Mouse (Mus musculus) central nervous system, embryonic 11.5 days (tissue): Measurements from ENCODE around the gene 5430402E10Rik. TPM values are rescaled to one million over a fixed set of nuclear protein-coding genes. Genes with fewer than 3 reads are reported as not detected.

ENCODE experiments used
- polyA plus RNA-seq: library from polyadenylated mRNA; depleted of rRNA; stranded (reverse); fragments of >200 nt; gene quantifications from 2 replicates; pipeline ENCODE4 v1.2.3, GENCODE M21; 2012; rRNA removed

The 5430402E10Rik gene
- not detected in 2 replicates for polyA plus RNA-seq

DNA sequence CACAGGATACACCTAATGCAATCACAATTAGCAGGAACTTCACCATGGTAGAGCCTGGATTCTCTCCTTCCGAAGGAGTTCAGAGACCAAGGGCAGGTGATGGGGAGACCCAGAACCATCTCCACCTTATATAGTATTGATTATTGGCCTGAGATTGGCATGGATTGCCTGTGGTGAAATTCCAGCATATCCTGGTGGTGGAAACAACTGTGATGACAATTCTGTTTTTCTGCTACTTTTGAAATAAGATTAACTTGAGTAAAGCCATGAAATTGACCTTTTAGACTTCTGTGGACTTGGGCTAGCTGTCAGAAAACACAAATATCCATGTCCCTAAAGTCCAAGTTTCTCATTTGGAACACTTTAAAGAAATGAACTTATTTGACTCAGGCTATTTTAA is at the start of gene 5430402E10Rik:
TSS of gene 5430402E10Rik (minus strand) at position 101 of the 400 bp plus-strand sequence.

Other genes starting within 250 kb of the 5430402E10Rik start
- 7.8 and 11.6 TPM in 2 replicates for gene Prkx, start 128.8 kb downstream of the 5430402E10Rik start, polyA plus RNA-seq
- not detected in 2 replicates for gene Pbsn, start 71.4 kb downstream of the 5430402E10Rik start, polyA plus RNA-seq
- gene Gm14744, start 60.3 kb downstream of the 5430402E10Rik start, polyA plus RNA-seq, result not detected in 2 replicates
- 0.12 TPM in 1 of 2 replicates, not detected in the other for gene Obp1a, start 166.3 kb upstream of the 5430402E10Rik start, polyA plus RNA-seq
- gene Gm5938, start 200.4 kb upstream of the 5430402E10Rik start, polyA plus RNA-seq, result not detected in 2 replicates